Mouse (Mus musculus): Measurements from ENCODE around the gene Gm9603. TPM values are rescaled to one million over a fixed set of nuclear protein-coding genes. Genes with fewer than 3 reads are reported as not detected.
"Not testable (repeated sequence)": the region's sequence is repeated elsewhere in the genome, so short reads cannot be mapped to it uniquely, and the experiment has no call there.

The Gm9603 gene
- total RNA-seq (2022), result not detected

DNA sequence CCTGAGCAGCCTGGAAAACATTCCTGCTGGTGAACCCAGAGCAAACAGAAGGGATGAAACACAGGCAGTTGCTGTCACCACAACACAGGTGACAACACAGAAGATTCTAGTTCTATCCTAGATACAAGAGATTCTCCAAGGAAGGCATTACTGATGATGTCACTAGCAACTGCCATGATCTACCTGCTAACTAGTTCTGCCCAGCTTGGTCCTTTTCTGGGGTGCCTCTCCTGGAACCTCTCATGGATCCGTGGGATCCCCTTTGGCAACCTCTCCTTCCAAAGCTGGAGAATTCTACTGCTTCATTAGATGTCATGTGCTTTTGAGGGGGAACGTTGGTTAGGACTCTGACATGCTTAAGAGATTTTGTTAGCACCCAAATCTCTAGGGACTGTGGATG lies at the start of gene Gm9603:
Gene Gm9603, minus strand, starts transcription at position 101 of the 400 bp plus-strand sequence.
- DNase-seq (ENCODE audit: low spot score in 2 of 2), result not testable (repeated sequence)

DNA sequence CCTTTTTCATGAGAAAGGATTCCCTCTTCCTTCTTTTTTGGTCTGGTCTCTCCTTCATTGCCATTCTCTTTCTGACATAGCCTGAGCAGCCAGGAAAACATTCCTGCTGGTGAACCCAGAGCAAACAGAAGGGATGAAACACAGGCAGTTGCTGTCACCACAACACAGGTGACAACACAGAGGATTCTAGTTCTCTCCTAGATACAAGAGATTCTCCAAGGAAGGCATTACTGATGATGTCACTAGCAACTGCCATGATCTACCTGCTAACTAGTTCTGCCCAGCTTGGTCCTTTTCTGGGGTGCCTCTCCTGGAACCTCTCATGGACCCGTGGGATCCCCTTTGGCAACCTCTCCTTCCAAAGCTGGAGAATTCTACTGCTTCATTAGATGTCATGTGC lies 54.3 kb downstream of the Gm9603 start, which contains the start of gene Gm8265:
Gene Gm8265, minus strand, starts transcription at position 101 of the 400 bp plus-strand sequence.
- not testable (repeated sequence) for DNase-seq (ENCODE audit: low spot score in 2 of 2)

Other genes starting within 250 kb of the Gm9603 start
- gene Gm3194, start 232.0 kb downstream of the Gm9603 start, total RNA-seq (2022), result 1 to 10 TPM; 4.2 to 5.2 (median 4.4) TPM
- gene Gm8246, start 209.6 kb downstream of the Gm9603 start, total RNA-seq (2022), result not detected
- gene Gm3187, start 203.2 kb downstream of the Gm9603 start, total RNA-seq (2022), result not detected
- gene Gm3488, start 185.8 kb downstream of the Gm9603 start, total RNA-seq (2022), result 1 to 10 TPM in 2 of 4 experiments, under 1 TPM in 1, not detected in 1; 0.70 to 2.0 (median 1.9) TPM
- gene Gm3532, start 149.0 kb downstream of the Gm9603 start, total RNA-seq (2022), result not detected
- not detected for gene Gm8265, start 54.4 kb downstream of the Gm9603 start, total RNA-seq (2022)
- 1 to 10 TPM in 1 of 4 experiments, under 1 TPM in 3; 0.35 to 1.9 (median 0.82) TPM for gene Gm3373, start 54.1 kb upstream of the Gm9603 start, total RNA-seq (2022)
- 1 to 10 TPM; 4.2 to 5.6 (median 4.9) TPM for gene Gm3383, start 120.5 kb upstream of the Gm9603 start, total RNA-seq (2022)
- not detected for gene Gm3424, start 142.9 kb upstream of the Gm9603 start, total RNA-seq (2022)
- gene Gm8237, start 192.9 kb upstream of the Gm9603 start, total RNA-seq (2022), result 1 to 10 TPM in 3 of 4 experiments, under 1 TPM in 1; 0.89 to 1.5 (median 1.0) TPM